Mouse (Mus musculus) T-cell, adult 2 months (primary cell): ENCODE data around the gene Fam3b.

ENCODE experiments used
- DNase-seq: peaks from one replicate; pipeline ENCODE4 v3.0.0; 2022; ENCODE audit warnings: low spot score

Fam3b gene

DNA sequence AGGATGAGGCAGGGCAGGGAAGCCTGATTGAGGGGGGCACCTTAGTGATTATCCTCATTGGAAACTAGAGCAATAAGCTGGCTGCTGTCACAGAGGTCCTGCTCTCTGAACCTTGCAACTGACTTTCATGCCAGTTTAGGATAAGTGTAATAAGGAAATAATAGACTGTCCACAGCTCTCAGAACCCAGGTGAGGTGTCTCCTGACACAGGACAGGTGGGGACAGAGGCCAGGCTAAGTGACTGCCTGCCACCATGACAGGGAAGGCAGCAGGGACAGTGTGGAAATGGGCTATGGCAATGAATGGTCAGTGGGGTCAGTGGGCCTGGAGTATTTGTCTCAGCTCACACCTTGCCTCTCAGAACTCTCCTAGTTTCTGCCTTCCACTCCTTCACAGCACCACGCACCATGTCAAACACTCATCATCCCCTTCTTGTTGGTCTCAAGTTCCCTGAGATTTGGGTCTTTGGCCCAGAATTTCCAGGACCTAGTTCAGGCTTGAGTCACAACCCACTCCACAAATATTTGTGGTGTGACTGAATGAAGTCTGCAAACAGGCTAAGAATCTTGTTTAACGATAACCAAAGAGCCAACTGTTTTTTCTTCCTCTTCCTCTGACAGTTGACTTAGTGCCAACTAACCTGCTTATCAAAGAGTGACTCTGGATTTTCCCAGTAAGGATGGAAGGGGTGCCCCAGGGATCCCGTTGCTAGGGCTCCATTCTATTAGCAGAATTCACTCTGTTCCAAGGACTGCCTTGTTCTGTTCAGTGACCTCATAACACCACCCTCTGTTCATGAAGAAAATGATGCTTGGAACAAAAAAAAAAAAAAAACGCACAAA, at the start of gene Fam3b:
TSS of gene Fam3b (minus strand) at position 718 of the 842 bp plus-strand sequence.
- DNase-seq: no peak

DNA sequence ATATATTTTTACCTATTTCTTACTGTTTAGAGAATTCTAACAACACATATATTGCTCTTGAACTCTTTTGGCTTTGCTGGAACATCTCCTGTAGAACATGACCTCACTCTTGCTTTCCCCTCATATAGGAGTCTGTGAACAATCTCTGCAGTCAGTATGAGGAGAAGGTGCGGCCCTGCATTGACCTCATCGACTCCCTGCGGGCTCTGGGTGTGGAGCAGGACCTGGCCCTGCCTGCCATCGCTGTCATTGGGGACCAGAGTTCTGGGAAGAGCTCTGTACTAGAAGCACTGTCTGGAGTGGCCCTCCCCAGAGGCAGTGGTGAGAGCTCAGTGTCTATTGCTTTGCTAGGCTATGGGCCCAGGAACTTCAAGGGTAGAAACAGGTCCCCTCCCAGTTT, 29.7 kb upstream of the Fam3b start:
- no peak for DNase-seq

DNA sequence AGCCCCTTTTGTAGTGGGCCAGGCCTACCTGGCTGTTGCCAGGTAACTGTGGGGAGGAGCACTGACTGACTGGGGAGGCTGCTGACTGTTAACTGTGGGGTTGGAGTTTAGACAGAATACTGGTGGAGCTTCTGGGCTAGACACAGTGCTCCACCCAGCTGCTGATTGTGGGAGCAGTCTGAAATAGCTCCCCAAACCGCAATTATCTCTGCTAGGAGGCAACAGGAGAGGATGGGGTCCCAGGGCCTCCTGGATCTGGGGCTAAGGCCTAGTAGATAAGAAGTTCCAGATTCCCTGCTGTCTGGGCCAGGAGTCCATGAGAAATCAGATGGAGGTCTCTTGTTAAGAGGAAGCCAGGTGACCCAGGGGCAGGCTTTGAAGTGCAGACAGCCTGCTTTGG, 22.2 kb upstream of the Fam3b start:
- no peak for DNase-seq

DNA sequence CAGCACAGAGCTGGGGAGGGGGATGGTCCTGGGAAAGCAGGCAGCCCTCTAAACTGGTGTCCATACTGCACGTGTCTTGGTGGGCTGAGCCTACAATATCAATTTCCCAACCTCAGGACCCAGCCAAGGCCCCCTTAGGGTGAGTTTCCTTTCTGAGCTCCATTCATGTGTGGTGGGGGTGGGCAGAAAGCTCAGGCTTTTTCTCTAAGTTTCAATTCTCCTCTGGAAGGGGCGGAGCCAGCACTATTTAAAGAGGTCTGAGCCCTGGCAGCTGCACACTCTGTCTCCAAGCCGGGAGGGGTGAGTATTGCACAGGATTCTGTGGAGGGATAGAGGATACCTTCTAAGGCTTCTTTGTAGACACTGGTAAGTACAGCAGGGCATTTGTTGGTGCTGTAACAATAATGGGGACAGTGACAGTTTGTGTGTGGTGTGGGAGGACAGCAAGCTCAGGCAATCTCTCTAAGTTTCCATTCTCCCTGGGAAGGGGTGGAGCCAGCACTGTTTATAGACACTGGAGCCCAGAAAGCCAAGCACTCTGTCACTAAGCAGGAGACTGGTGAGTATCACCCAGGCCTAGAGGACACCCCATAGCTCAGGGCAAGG, 21.3 kb upstream of the Fam3b start:
- DNase-seq: peak; percentile 57

DNA sequence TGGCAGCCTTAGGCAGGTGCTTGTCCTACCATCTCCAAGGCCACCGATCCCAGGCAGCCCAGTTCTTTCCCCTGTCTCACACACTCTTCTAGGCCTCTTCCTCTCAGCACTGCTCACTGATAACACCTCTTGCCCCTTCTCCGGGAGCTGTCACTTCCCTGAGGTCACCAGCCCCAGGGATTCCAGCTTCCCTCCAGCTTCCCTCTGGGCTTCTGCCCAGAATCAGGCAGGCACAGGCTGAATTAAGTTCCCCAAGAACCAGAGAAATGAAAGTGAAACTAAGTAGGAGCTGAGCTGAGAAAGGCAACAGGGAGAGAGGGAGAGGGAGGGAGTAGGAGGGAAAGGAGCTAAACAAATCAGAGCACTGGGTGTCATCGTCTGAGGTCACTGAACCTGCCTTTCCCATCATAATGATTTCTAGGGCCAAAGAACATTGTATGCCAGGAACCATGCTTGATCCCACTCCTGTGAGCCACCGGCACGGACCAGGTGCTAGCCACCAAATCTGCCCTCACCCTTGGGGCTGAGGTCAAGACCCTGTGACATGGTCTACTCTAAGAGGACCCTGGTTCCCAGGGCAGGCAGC, 20.4 kb upstream of the Fam3b start:
- DNase-seq: peak; percentile 53

DNA sequence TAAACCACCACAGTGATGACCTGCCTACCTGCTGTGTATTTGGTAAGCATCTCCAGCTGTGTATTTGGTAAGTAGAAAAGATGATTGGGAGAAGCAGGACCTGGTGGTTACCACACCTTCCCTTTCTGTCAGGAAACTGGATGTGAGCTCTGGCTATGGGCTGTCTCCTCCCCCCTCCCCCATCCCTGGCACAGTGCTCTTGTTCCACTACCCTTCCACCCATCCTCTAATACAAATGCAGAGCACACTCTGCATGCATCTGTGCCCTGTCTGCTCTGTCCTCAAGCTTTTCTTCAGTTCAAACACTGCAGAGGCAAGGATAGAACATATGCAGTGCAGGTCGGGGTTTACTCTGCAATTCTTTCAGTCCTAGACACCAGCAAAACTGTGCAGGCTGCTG, 19.8 kb upstream of the Fam3b start:
- DNase-seq: no peak

DNA sequence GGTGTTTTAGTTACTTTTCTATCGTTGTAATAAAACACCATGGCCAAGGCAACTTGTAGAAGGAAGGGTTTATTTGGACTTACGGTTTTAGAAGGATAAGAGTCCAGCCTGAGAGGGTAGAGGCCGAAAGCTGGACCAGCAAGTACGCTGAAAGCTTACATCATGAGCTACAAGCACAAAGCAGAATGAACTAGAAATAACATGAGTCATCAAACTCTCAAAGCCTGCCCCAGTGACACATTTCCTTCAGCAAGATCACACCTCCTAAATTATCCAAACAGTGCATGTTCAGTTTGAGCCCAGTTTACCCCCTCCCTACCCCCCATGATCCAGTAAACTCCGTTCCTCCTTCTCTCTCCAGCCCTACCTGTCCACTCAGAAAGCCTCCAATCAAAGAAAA, 19.1 kb upstream of the Fam3b start:
- no peak for DNase-seq

DNA sequence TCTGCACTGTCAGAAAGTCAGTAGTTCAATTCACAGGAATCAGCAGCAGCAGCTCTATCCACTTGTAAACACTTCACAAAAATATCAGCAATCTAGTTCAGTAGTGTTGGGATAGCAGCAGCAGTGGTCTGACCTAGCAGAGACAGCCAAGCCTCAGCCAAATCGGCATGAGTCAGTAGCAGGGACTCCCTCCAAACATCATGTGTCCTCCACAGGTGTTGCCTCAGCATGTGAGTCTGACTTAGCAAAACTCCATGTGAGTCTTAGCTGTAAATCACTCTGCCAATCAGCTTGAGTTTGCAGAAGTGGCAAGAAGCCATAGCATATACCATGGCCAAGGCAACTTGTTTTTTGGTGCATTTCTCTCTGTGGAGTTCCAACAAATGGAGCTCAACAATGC, 18.5 kb upstream of the Fam3b start:
- no peak for DNase-seq

DNA sequence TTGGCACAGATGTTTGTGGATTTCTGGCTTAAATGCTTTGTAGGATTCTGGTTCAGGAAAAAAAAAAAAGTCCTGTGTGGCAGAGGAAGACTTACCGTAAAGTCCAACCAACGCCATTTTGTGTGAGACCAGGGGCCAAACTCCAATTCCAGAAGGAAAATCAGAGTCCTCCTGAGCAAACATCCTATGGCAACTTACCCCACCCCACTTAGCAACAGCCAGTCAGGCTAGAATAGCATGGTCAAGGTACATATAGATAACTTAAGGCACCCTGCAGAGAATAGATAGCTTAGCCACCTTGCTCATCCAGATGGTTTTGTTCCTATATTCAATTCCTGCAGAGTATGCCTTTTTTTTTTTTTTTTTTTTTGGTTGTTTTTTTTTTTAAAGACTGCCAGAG, 14.6 kb upstream of the Fam3b start:
- no peak for DNase-seq

DNA sequence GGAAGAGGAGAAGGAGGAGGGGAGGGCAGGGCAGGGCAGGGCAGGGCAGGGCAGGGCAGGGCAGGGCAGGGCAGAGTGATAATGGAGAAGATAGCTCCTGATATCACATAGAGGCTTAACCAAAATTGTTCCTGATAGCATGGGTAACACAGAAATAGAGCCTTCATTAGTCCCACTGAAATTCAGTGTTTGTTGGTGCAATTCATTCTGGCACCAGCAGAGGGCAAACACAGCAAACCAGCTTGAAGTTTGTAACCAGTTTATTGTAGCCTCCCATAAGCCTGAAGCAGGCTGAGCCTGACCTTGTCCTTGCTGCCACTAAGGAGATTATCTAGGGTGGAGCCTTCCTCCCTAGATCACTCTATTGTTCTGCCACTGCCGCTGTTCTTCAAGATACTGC, 8.4 kb upstream of the Fam3b start:
- peak; percentile 18 for DNase-seq

DNA sequence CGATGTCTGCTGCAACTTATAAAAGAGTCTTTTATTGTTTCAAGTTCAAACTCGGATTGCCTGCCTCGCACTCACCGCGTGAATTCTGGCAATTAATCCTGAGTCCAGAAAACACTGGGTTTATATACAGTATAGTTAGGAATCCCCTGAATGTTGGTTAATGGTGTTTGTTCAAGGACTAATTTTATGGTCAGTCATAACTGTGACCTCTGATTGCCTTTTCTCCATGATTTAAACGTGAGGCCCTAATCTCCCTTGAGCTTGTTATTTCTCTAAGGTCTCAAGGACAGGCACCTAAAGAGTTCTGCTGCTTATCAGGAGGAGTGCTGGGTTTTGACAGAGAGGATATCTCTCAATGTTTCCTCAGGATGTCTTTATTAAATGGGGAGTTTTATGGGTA, 7.4 kb upstream of the Fam3b start:
- no peak for DNase-seq

DNA sequence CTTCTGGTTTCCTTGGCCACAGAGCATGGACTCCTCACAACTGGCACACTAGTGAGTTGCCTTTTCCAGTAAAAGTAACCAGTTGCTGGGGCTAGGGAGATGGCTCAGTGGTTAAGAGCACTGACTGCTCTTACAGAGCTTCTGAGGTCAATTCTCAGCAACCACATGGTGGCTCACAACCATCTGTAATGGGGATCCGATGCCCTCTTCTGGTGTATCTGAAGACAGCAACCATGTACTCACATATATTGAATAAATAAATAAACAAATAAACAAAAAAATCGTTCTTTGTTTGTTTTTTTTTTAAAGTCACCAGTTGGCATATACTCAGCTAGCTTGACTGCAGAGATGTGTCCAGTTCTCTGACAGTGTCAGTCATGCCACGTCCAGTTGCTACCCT, 1.7 kb upstream of the Fam3b start:
- no peak for DNase-seq

DNA sequence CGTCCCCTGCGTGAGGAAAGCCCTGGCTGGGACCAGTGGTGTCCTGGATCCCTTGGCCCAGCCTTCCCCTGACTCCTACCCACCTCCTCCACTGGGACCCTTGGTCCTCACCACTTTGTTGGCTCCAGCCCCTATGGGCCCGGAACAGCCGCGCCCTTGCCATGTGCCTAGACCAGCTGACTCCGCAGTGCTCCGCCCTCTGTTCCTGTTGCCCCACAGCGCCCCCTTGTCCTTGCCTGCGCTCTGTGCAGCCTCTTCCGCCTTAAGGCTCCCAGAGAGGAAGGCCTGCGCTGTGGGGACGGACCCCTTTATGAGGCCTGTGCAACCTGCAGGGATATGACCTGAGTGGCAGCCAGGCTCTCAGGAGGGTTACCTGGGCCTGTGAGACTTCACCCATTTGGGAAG, 2.3 kb downstream of the Fam3b start:
- no peak for DNase-seq

DNA sequence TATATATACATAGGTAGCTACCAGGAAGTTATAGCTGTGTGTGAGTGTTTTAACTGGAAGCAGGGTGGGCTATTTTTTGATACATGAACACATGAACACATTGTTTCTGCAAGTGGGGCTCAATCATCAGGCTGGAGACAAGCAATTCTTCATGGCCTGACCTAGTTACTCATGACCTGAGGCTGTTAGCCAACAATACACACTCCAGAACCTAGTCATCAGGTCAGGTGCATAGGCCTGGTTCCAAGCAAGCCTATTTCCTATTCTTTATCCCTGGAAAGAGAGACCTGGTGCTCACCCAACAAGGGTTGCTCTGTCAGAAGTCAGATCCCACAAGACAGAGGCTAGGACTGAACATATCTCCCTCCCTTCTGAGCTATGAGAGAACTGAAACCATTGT, 3.1 kb downstream of the Fam3b start:
- no peak for DNase-seq

DNA sequence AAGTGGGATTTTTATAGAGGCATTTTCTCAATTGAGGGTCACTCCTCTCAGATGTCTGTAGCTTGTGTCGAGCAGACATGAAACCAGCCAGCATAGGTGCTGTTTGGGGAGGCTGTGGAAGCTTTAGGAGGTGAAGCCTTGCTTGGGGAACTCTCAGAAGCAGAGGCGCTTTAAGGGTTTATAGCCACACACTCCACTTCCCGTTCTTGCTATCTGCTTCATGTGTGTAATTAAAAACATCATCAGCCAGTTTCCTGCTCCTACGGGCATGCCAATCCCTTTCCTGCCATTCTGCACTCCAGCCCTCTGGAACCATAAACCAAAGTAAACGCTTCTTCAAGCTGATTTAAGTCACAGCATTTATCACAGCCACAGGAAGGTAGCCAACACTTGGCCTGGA, 3.8 kb downstream of the Fam3b start:
- DNase-seq: no peak

DNA sequence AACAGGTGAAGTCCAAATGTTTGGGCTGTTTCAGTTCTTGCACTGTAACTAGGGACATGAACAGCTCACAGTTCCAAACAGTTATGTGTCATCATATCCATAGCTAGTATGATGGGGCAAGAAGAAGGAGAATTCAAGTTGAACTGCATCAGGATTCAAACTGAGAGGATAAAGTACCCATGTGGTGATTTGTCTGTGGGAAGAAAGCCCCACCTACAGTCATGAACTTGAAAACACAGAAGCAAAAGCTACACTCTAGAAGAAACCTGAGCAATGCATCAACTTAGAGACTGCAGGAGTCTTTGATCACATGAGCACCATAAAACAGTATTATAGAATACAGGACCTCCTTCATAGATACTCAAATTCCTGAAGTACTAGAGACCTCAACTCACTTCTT, 6.8 kb downstream of the Fam3b start:
- DNase-seq: no peak

DNA sequence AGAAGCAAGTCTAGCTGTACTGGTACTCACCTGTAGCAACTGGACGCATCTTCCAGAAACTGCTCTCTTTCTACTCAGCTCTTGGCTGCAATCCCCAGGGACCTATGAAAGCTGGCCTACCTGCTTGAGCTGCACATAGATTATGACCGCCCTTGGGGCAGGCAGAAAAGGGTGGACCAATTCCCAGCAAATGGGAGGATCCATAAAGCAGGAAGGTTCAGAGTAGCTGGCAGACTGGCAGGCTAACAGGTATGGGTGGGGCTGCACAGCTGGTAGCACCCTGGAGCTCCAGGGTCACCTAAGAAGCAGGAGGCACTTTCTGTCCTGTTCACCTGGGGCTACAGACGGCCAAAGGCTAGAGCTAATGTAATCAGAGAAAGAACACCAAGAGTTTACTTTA, 9.8 kb downstream of the Fam3b start:
- DNase-seq: no peak

DNA sequence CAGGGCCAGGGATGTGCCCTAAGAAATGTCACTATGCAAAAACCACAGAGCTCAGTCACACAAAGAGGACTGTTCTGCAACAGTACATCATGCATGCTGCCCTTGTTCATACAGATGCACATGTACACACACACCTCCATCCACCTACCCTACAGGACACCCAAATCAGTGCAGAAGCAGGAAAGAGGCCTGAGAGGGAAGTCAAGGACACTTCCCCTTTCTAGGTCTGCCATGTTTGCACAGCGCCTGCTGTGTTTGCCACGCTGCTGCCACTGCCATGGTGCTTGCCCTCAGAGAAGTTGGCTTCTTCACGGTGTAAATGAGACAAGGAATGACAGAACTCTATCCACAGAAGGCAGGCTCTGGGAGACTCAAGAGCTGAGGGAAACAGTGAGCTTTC, 10.8 kb downstream of the Fam3b start:
- DNase-seq: no peak

DNA sequence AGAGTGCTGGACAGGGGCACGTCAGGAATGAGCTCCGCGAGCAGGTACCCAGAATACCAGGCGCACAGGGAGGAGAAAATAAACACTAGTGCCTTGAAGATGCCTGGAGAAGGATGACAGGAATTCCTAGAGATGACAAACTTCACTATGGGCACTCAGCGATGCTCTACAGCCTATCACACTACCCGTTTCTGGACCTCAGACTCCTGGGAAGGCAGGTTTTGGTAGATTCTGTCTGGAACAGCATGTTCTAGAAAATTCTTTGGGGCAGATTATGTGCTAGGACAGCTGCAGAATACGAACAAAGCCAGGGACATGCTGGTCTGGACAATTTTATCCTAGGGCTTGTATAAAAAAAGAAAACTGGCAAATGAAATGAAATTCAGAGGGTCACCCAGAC, 13.7 kb downstream of the Fam3b start:
- DNase-seq: no peak

DNA sequence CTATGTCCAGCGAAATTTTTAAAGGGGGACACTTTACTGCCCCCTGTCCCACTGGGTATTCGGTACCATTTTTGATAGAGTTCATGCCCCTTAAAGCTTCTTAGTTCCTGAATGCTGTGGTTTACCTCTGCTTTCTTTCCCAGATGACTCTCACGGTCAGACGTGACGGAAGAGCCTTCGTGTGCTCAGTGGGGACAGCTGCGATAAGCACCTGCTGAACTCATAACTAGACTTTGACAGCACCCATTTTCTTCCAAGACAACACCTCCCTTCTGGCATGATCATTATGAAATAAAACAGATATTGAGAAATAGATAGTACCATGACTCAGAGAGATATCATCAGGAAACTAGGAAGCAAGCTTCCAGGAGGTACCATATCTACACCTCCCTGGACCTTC, 15.2 kb downstream of the Fam3b start:
- no peak for DNase-seq

DNA sequence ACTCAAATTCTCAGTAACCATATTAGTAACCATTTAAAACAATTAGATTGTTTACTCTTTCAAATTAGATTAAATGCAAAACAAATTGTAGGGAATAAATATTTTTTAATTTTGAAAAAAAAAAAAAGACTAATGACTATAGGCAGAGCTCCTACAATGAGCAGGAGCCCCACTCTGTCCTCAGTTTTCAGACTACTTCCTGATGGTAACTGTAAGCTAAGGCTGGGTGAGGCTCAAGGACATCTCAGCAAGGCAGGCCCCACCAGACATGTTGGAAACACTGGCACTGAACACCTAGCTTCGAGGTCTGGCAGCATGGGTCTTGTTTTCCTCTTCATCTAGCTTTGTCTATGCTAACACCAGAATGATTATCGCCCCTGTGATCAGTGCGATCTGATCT, 16.5 kb downstream of the Fam3b start:
- no peak for DNase-seq

DNA sequence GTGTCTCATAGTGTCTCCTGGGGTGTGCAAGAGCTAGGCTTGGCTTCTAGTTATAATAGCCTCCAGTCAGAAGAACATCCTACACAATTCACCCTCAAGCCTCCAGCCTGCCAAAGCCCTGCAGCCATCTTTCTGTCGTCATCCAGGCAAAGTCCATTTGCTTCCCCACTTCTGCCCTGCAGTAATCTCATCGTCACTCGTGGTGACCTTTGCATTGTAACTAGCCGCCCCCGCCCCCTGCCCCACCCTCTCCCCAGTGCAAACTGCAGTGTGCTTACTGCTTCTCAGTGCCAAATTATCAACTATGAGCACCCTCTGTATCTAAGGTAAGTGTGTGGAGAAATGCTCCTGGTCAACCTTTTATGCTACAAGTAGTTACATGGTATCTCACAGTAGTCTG, 16.9 kb downstream of the Fam3b start:
- DNase-seq: no peak

DNA sequence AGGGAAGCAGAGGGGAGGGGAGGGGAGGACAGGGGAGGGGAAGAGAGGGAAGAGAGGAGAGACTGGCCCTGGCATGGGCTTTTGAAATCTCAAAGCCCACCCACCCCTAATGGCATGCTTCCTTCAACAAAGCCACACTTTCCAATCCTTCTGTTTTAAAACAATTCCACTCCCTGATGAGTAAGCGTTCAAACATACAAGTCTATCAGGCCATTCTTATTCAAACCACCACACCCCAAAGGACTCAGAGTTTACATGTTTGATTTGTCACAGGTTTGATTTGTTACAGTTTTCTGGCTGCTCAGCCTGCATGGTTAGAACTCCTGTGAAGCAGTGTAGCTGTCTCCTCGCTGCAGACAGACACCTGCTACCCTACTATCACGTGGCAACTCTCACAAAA, 18.6 kb downstream of the Fam3b start:
- DNase-seq: no peak

DNA sequence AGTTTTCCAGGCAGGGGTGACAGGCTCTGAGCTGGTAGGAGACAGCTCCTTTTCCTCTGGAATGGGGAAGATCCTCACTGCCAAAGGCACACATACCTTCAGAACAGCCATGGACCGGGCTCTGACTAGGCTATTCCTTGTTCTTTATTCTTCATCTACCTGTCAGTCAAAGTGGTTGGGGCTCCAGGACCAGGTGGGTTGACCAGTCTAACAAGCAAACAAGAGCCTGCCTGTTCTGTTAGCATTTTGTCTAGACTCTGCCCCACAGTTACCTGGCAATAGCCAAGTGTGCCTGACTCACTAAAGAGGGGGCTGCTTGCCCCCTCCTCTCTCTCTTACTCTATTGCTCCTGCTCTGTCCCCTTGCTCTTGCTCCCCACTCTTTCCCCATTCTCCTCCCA, 22.2 kb downstream of the Fam3b start:
- no peak for DNase-seq
